Comparison of ENCODE assay signal across 24 mouse cellular contexts in genomic region chr16:49955952-49956351, GRCm38 (mm10).
"Had no signal": no experiment of that assay in that cellular context is flagged by ENCODE, and none has a peak within 500 bp of the region (broad histone marks: within the 10 kb centered on the region; RNA-seq: fewer than 3 reads in every experiment).

No protein-coding gene starts in this region.

- H3K27me3 ChIP-seq: embryonic facial prominence, embryonic 12.5 days; embryonic facial prominence, embryonic 13.5 days; embryonic facial prominence, embryonic 15.5 days; forebrain, embryonic 12.5 days; forebrain, embryonic 13.5 days; forebrain, embryonic 15.5 days had no signal

- H3K9ac ChIP-seq: embryonic facial prominence, embryonic 12.5 days; embryonic facial prominence, embryonic 13.5 days; embryonic facial prominence, embryonic 15.5 days; forebrain, embryonic 12.5 days; forebrain, embryonic 13.5 days; forebrain, embryonic 15.5 days; forebrain, postnatal 0 days had no signal

- H3K4me1 ChIP-seq: embryonic facial prominence, embryonic 10.5 days; embryonic facial prominence, embryonic 12.5 days; forebrain, embryonic 12.5 days; forebrain, embryonic 13.5 days; forebrain, embryonic 15.5 days had no signal

- H3K4me3 ChIP-seq: embryonic facial prominence, embryonic 10.5 days; embryonic facial prominence, embryonic 12.5 days; embryonic facial prominence, embryonic 13.5 days; embryonic facial prominence, embryonic 15.5 days; erythroblast, embryonic 14.5 days; forebrain, embryonic 10.5 days; forebrain, embryonic 12.5 days; forebrain, embryonic 13.5 days; forebrain, embryonic 15.5 days; gastrocnemius, adult 2 months; heart, adult 2 months had no signal

- H3K27ac ChIP-seq: embryonic facial prominence, embryonic 10.5 days; embryonic facial prominence, embryonic 12.5 days; embryonic facial prominence, embryonic 13.5 days; embryonic facial prominence, embryonic 15.5 days; forebrain, embryonic 10.5 days; forebrain, embryonic 12.5 days; forebrain, embryonic 13.5 days; forebrain, embryonic 15.5 days; gastrocnemius, adult 2 months; heart, adult 2 months had no signal

- H3K36me3 ChIP-seq: embryonic facial prominence, embryonic 10.5 days; embryonic facial prominence, embryonic 12.5 days; embryonic facial prominence, embryonic 13.5 days; embryonic facial prominence, embryonic 15.5 days; forebrain, embryonic 10.5 days; forebrain, embryonic 12.5 days; forebrain, embryonic 15.5 days had no signal

- H3K9me3 ChIP-seq: embryonic facial prominence, embryonic 10.5 days; embryonic facial prominence, embryonic 12.5 days; embryonic facial prominence, embryonic 13.5 days; embryonic facial prominence, embryonic 15.5 days; forebrain, embryonic 10.5 days; forebrain, embryonic 12.5 days; forebrain, embryonic 13.5 days; forebrain, embryonic 15.5 days had no signal

- H3K4me2 ChIP-seq: embryonic facial prominence, embryonic 12.5 days; embryonic facial prominence, embryonic 13.5 days; embryonic facial prominence, embryonic 15.5 days; forebrain, embryonic 12.5 days; forebrain, embryonic 13.5 days; forebrain, embryonic 15.5 days had no signal

- ATAC-seq: forebrain, embryonic 13.5 days; forebrain, embryonic 14.5 days; forebrain, embryonic 15.5 days; forebrain, embryonic 16.5 days; forebrain, postnatal 0 days had no signal

- DNase-seq: cerebellum, adult 9-11 months; cerebellum, postnatal 14 days; cerebellum, postnatal 25 days; cerebellum, postnatal 36 days; embryo, embryonic 11 days; forebrain, postnatal 0 days; gastrocnemius, adult 2 months; gastrocnemius, postnatal 10 days; gastrocnemius, postnatal 14 days; gastrocnemius, postnatal 25 days; gastrocnemius, postnatal 36 days; heart, adult 18-20 months; heart, adult 2 months had no signal
